Mouse (Mus musculus): ENCODE measurements at regions not wholly inside any gene's neighbourhood (a gene's known extent, or its start where the extent isn't known, plus 50 kb on each side); places are given as distances from the start of the nearest gene placed in this dataset.

DNA sequence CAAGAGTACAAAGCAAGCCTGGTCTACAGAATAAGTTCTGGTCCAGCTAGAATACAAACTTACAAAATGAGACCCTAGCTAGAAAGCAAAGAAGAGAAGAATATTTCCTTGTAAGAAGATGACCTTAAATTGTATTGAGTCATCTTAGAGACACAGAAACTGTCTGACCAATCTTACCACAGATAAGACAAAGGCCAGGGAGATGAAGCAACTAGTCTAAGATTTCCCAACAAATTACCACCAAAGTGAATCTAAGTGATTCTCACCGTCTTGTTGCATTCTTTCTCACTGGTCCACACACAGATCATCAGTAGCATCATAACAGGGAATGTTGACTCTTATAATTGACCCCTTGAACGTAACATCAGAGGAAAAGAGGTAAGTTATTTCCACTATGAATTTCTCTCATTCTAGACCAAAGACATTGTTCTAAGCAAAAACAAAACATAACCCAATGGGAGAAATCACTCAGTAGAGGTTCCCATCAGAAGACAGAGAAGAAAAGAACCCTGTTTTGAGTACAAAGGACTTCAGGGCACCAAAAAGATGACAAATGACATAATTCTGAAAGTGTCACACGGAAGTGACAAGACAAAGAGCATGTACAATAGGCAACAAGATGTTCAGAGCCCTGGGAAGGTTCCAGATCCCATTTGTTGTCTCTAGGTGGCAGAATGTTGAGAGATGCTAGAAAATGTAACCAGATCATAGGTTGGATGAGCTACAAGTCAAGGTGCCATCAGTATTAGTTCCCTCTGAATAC lies 107.0 kb upstream of the Cpeb2 start:
- H3K4me1 ChIP-seq (ENCODE audit: control insufficient read depth, insufficient read depth, low read length), result no peaks in the 10 kb centered on the region
- H3K27ac ChIP-seq (ENCODE audit: insufficient read depth, low read length), result no peak overlapping the region
- TF ChIP-seq CTCF (IDR thresholded peaks at IDR 0.05; ENCODE audit: borderline replicate concordance, insufficient read depth, low read length) (no peak), POLR2A (IDR thresholded peaks at IDR 0.05; ENCODE audit: low read depth, low read length) (no peak)
- H3K4me3 ChIP-seq (ENCODE audit: insufficient read depth, low read length), result no peak overlapping the region

GRCm38 (mm10) chr5:43130377-43130776 lies 102.6 kb upstream of the Cpeb2 start:
- no peak overlapping the region for H3K4me3 ChIP-seq (ENCODE audit: insufficient read depth, low read length)
- no peak overlapping the region for H3K27ac ChIP-seq (ENCODE audit: insufficient read depth, low read length)
- no peaks in the 10 kb centered on the region for H3K4me1 ChIP-seq (ENCODE audit: control insufficient read depth, insufficient read depth, low read length)
- TF ChIP-seq POLR2A (IDR thresholded peaks at IDR 0.05; ENCODE audit: low read depth, low read length), result no peak
- TF ChIP-seq CTCF (IDR thresholded peaks at IDR 0.05; ENCODE audit: borderline replicate concordance, insufficient read depth, low read length), result no peak

DNA sequence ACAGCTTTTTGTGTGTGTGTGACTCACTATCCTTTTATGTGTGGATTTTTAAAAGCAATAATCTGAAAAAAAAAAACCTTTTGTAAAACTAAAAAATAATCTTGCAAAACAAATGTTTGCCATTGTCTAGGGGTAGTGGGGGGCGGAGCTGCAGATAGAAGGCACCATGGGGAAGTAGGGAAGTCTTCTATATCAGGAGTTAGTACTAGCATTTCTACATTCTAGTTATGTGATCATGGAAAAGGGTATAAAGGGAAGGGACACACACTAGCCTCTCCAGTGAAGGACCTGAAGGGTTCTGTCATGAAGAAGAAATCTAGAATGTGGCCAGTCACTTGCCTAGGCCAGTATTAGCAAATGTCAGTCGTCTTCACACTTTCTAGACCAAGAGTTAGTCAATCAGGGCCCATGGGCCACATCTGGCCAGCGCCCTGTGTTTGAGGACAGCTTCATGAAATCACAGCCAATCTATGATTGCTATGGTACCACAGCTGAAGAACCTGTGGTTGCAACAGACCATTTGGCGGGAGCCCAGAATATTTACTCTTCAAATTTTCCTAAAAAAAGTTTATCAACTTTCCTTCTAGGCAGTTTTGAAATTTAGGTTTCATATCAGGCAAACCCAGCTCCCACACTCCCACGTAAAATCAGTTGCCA lies 101.9 kb upstream of the Cpeb2 start:
- H3K4me1 ChIP-seq (ENCODE audit: control insufficient read depth, insufficient read depth, low read length), result no peaks in the 10 kb centered on the region
- no peak for TF ChIP-seq CTCF (IDR thresholded peaks at IDR 0.05; ENCODE audit: borderline replicate concordance, insufficient read depth, low read length)
- no peak overlapping the region for H3K4me3 ChIP-seq (ENCODE audit: insufficient read depth, low read length)
- H3K27ac ChIP-seq (ENCODE audit: insufficient read depth, low read length), result no peak overlapping the region

GRCm38 (mm10) chr5:43133672-43134071 lies 99.3 kb upstream of the Cpeb2 start:
- TF ChIP-seq POLR2A (IDR thresholded peaks at IDR 0.05; ENCODE audit: low read depth, low read length), result no peak
- TF ChIP-seq CTCF (IDR thresholded peaks at IDR 0.05; ENCODE audit: borderline replicate concordance, insufficient read depth, low read length), result no peak
- Histone ChIP-seq H3K4me3 (ENCODE audit: insufficient read depth, low read length) (no peak overlapping the region), H3K4me1 (ENCODE audit: control insufficient read depth, insufficient read depth, low read length) (no peaks in the 10 kb centered on the region), H3K27ac (ENCODE audit: insufficient read depth, low read length) (no peak overlapping the region)

DNA sequence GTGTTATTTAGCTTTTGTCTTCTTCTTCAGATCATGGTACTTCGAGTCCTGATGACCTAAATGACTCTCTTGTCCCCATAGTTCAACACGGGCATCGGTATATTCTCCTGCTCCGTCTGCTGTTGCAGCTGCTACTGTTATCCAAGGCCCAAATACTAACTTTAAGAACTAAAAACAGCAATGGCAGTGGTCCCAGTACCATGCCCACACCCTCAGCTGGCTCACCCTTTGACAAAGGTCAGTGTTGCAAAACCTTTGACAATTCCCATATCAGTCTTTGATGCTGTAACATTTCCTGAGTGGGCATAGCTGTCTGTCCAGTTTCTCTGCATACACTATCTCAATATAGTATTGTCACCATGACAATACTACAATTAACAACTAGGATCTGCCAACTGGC lies 96.8 kb upstream of the Cpeb2 start:
- TF ChIP-seq POLR2A (IDR thresholded peaks at IDR 0.05; ENCODE audit: low read depth, low read length) (no peak), CTCF (IDR thresholded peaks at IDR 0.05; ENCODE audit: borderline replicate concordance, insufficient read depth, low read length) (no peak)
- no peak overlapping the region for H3K4me3 ChIP-seq (ENCODE audit: insufficient read depth, low read length)

GRCm38 (mm10) chr5:43137777-43138176 lies 95.2 kb upstream of the Cpeb2 start:
- no peak overlapping the region for H3K4me3 ChIP-seq (ENCODE audit: insufficient read depth, low read length)
- TF ChIP-seq CTCF (IDR thresholded peaks at IDR 0.05; ENCODE audit: borderline replicate concordance, insufficient read depth, low read length) (no peak), POLR2A (IDR thresholded peaks at IDR 0.05; ENCODE audit: low read depth, low read length) (no peak)
- H3K27ac ChIP-seq (ENCODE audit: insufficient read depth, low read length), result 0 out of 2 replicates have a peak overlapping the region, but pooled peaks have one; percentile 5
- H3K4me1 ChIP-seq (ENCODE audit: control insufficient read depth, insufficient read depth, low read length), result no peaks in the 10 kb centered on the region

More for the DNA sequence above, 96.8 kb upstream of the Cpeb2 start:
- Histone ChIP-seq H3K27ac (ENCODE audit: insufficient read depth, low read length) (no peak overlapping the region), H3K4me1 (ENCODE audit: control insufficient read depth, insufficient read depth, low read length) (no peaks in the 10 kb centered on the region)

GRCm38 (mm10) chr5:43138931-43139486 lies 94.0 kb upstream of the Cpeb2 start:
- no peaks in the 10 kb centered on the region for H3K4me1 ChIP-seq (ENCODE audit: control insufficient read depth, insufficient read depth, low read length)
- TF ChIP-seq POLR2A (IDR thresholded peaks at IDR 0.05; ENCODE audit: low read depth, low read length) (no peak), CTCF (IDR thresholded peaks at IDR 0.05; ENCODE audit: borderline replicate concordance, insufficient read depth, low read length) (no peak)
- H3K4me3 ChIP-seq (ENCODE audit: insufficient read depth, low read length), result no peak overlapping the region
- H3K27ac ChIP-seq (ENCODE audit: insufficient read depth, low read length), result no peak overlapping the region

- TF ChIP-seq CTCF (IDR thresholded peaks at IDR 0.05; ENCODE audit: borderline replicate concordance, insufficient read depth, low read length) (no peak), POLR2A (IDR thresholded peaks at IDR 0.05; ENCODE audit: low read depth, low read length) (no peak)
Measured at GRCm38 (mm10) chr5:43139813-43140212, 93.2 kb upstream of the Cpeb2 start.

DNA sequence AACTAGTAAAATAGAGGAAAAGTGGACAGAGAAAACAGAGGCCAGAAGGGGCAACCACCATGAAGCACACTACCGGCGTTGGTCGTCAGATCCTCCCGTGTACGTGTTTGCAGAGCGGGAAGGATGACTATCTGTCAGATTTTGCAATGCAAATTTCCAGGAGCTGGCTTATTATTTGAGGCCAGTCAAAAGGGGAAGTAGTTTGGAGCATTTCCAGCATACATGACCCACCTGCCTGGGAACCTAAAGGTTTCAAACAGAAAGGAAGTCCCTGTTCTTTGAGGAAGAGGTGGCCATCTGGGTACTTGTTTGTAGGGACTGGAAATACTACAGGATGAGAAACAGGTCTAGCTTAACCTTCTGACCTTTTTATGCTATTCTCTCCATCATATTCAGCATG lies 87.0 kb upstream of the Cpeb2 start:
- H3K4me1 ChIP-seq (ENCODE audit: control insufficient read depth, insufficient read depth, low read length), result no peaks in the 10 kb centered on the region
- TF ChIP-seq CTCF (IDR thresholded peaks at IDR 0.05; ENCODE audit: borderline replicate concordance, insufficient read depth, low read length), result no peak
- TF ChIP-seq POLR2A (IDR thresholded peaks at IDR 0.05; ENCODE audit: low read depth, low read length), result no peak
- H3K4me3 ChIP-seq (ENCODE audit: insufficient read depth, low read length), result no peak overlapping the region
- H3K27ac ChIP-seq (ENCODE audit: insufficient read depth, low read length), result no peak overlapping the region

More at GRCm38 (mm10) chr5:43139813-43140212, 93.2 kb upstream of the Cpeb2 start:
- Histone ChIP-seq H3K4me1 (ENCODE audit: control insufficient read depth, insufficient read depth, low read length) (no peaks in the 10 kb centered on the region), H3K4me3 (ENCODE audit: insufficient read depth, low read length) (no peak overlapping the region), H3K27ac (ENCODE audit: insufficient read depth, low read length) (no peak overlapping the region)

GRCm38 (mm10) chr5:43146928-43147327 lies 86.0 kb upstream of the Cpeb2 start:
- TF ChIP-seq CTCF (IDR thresholded peaks at IDR 0.05; ENCODE audit: borderline replicate concordance, insufficient read depth, low read length), result no peak
- TF ChIP-seq POLR2A (IDR thresholded peaks at IDR 0.05; ENCODE audit: low read depth, low read length), result no peak
- H3K4me3 ChIP-seq (ENCODE audit: insufficient read depth, low read length), result no peak overlapping the region
- no peak overlapping the region for H3K27ac ChIP-seq (ENCODE audit: insufficient read depth, low read length)
- H3K4me1 ChIP-seq (ENCODE audit: control insufficient read depth, insufficient read depth, low read length), result no peaks in the 10 kb centered on the region

All from embryonic fibroblast, embryonic 13.5 days (primary cell).